20 mouse cellular contexts compared by ENCODE assay signal in the genomic region with DNA sequence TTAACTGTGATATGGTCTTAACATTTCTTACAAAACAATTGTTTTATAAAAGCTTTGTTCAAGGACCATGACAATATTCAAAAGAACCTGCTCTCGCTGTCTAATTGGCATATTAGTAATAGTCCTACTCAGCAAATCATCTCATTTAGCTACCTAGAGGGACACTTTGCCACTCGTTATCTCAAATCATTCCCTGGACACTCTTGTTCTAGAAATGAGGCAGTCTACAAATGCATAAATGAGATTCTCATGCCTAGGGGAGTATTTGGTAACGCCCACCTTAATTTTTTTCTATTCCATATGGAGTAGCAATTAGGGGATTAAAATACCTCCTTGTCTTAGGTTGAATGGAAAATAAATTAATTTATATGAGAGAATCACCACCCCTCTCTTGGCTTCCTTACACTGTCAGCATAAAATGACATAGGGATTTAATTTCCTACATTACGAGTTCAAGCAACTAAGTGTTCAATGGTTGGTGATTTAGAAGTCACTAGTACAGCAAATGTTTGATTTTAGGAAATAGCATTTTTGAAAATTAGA.
"Had no signal": no experiment of that assay in that cellular context is flagged by ENCODE, and none has a peak within 500 bp of the region (broad histone marks: within the 10 kb centered on the region; RNA-seq: fewer than 3 reads in every experiment).

No protein-coding gene starts in this region.

- H3K27me3 ChIP-seq: kidney, embryonic 15.5 days; liver, embryonic 13.5 days; midbrain, embryonic 15.5 days had no signal

- H3K9me3 ChIP-seq: kidney, embryonic 15.5 days; liver, embryonic 13.5 days; midbrain, embryonic 15.5 days had no signal

- H3K9ac ChIP-seq: kidney, embryonic 15.5 days; liver, embryonic 13.5 days; midbrain, embryonic 15.5 days had no signal

- H3K36me3 ChIP-seq: kidney, embryonic 15.5 days; liver, embryonic 13.5 days; midbrain, embryonic 15.5 days had no signal

- DNase-seq: kidney, adult 8-10 months; kidney, postnatal 10 days; kidney, postnatal 36 days; layer of hippocampus, postnatal 36 days; liver, embryonic 13.5 days; lung, adult 2 months; lung, postnatal 14 days; lung, postnatal 4 days; right cerebral cortex, adult 18-20 months; right cerebral cortex, postnatal 14 days; right cerebral cortex, postnatal 4 days; thymus, adult 2 months; thymus, postnatal 14 days; thymus, postnatal 4 days had no signal

- ATAC-seq: midbrain, embryonic 15.5 days had no signal

- H3K4me1 ChIP-seq: kidney, embryonic 15.5 days; liver, embryonic 13.5 days; midbrain, embryonic 15.5 days had no signal

- H3K4me2 ChIP-seq: kidney, embryonic 15.5 days; liver, embryonic 13.5 days; midbrain, embryonic 11.5 days; midbrain, embryonic 15.5 days had no signal

- H3K27ac ChIP-seq: kidney, embryonic 15.5 days; left cerebral cortex, adult 2 months; liver, embryonic 13.5 days; midbrain, embryonic 15.5 days; stomach, postnatal 0 days had no signal

- H3K4me3 ChIP-seq: kidney, embryonic 15.5 days; left cerebral cortex, adult 2 months; liver, embryonic 13.5 days; midbrain, embryonic 15.5 days; myocyte had no signal
